In genomic region chr3:123411821-123412578, GRCm38 (mm10) we compare ENCODE assay signal across 17 mouse cellular contexts.
DNase-seq lines count a peak whose midpoint lies in the region; ATAC-seq lines count a peak whose summit lies in the region.
"Had no signal": no experiment of that assay in that cellular context is flagged by ENCODE, and none has a peak within 500 bp of the region (broad histone marks: within the 10 kb centered on the region; RNA-seq: fewer than 3 reads in every experiment).

No protein-coding gene starts in this region.

- DNase-seq in kidney, adult 11 months, result peak; percentile 36
- no peak for DNase-seq in kidney, postnatal 25 days
- DNase-seq in kidney, adult 9 months, result peak; percentile 72
- no peak for DNase-seq in kidney, adult 18-20 months
- DNase-seq in kidney, postnatal 36 days, result peak; percentile 10 to 40
- DNase-seq: adrenal gland, adult 8-10 months; adrenal gland, postnatal 25 days; cerebellum, adult 18-20 months; cerebellum, adult 9-10 months; cerebellum, postnatal 14 days; gastrocnemius, adult 2 months; gastrocnemius, postnatal 14 days; heart, adult 11 months had no signal

- no peak for ATAC-seq in cerebellum, adult (ENCODE audit: insufficient number of reproducible peaks, low FRiP score, low TSS enrichment)
- ATAC-seq: activated CD4-positive, CD25-positive, alpha-beta regulatory T cell, adult 4 months; forebrain, embryonic 13.5 days; forebrain, embryonic 16.5 days had no signal

Comparison
In these comparisons a context has a peak if more than half of its experiments do, and no peak if none do; other contexts are left out.
1. DNase-seq: peak in kidney, adult 11 months (single experiment), kidney, adult 9 months (single experiment) and kidney, postnatal 36 days (2 of 2); none in kidney, postnatal 25 days (0 of 2) and kidney, adult 18-20 months (single experiment).